Mouse (Mus musculus) megakaryocyte, embryonic 14.5 days (primary cell): ENCODE data around the gene Cgnl1.

Experiments
- FLI1 ChIP-seq: IDR thresholded peaks from 2 replicates; pipeline ENCODE4 v1.6.1; 2012; ENCODE audit warnings: low read length, inconsistent platforms, mixed read lengths
- GATA1 ChIP-seq: IDR thresholded peaks from 3 replicates; pipeline ENCODE4 v1.6.1; 2012; ENCODE audit warnings: mixed read lengths, low read length, inconsistent platforms, borderline replicate concordance

- TF ChIP-seq GATA1 = no peak
- TF ChIP-seq FLI1 = no peak
Measured at GRCm38 (mm10) chr9:71806422-71806805, 35.0 kb upstream of the Cgnl1 start.
